Mouse (Mus musculus) heart, embryonic 16.5 days (tissue): Measurements from ENCODE around the gene Acta1. TPM values are rescaled to one million over a fixed set of nuclear protein-coding genes. Genes with fewer than 3 reads are reported as not detected.

Source experiments
- ATAC-seq: fragments of 200-750 bp; cut with Nextera tagmentation; replicated peaks from 2 replicates; pipeline ENCODE4 v1.8.0; 2017; ENCODE audit warnings: moderate number of reproducible peaks; ENCODE audit not compliant: insufficient read depth, low FRiP score; ENCODE audit errors: extremely low read depth
- H3K27ac ChIP-seq: fragments of 300-500 bp; sonication (generic); 2 replicates; pipeline ENCODE4 v1.5.1; 2014; ENCODE audit warnings: mild to moderate bottlenecking, low read length, control low read depth, moderate library complexity
- H3K27me3 ChIP-seq: fragments of 300-500 bp; sonication (generic); 2 replicates; pipeline ENCODE4 v1.6.1; 2014; ENCODE audit warnings: low read length, mixed read lengths; ENCODE audit not compliant: control insufficient read depth, insufficient read depth
- H3K36me3 ChIP-seq: fragments of 300-500 bp; sonication (generic); 2 replicates; pipeline ENCODE4 v1.6.1; 2014; ENCODE audit not compliant: control insufficient read depth, insufficient read depth
- H3K4me1 ChIP-seq: fragments of 300-500 bp; sonication (generic); 2 replicates; pipeline ENCODE4 v1.6.1; 2014; ENCODE audit warnings: low read length, mixed read lengths; ENCODE audit not compliant: control insufficient read depth, insufficient read depth
- H3K4me2 ChIP-seq: fragments of 300-500 bp; sonication (generic); 2 replicates; pipeline ENCODE4 v1.6.1; 2014; ENCODE audit warnings: low read depth, mild to moderate bottlenecking, control low read depth, low read length
- H3K4me3 ChIP-seq: fragments of 300-500 bp; sonication (generic); 2 replicates; pipeline ENCODE4 v1.5.1; 2014; ENCODE audit warnings: mild to moderate bottlenecking, control low read depth, low read length
- H3K9ac ChIP-seq: fragments of 300-500 bp; sonication (generic); 2 replicates; pipeline ENCODE4 v1.6.1; 2014; ENCODE audit warnings: low read length, control low read depth
- H3K9me3 ChIP-seq: fragments of 300-500 bp; sonication (generic); replicated peaks from 2 replicates; pipeline ENCODE4 v1.6.1; 2016; ENCODE audit warnings: low read length; ENCODE audit not compliant: control insufficient read depth
- WGBS: fragments of 180-500 bp; shearing (Covaris S2); extraction: QIAGEN DNeasy Blood & Tissue Kit; methylation state at CpG from one replicate; pipeline ENCODE4 v1.1.7; 2014; 5-methylcytosine and 5-hydroxymethylcytosine counted together
- polyA plus RNA-seq: library from polyadenylated mRNA; unstranded; fragments of >200 nt; fragmentation: Nextera tagmentation; extraction: Ambion mirVana; gene quantifications from 2 replicates; pipeline ENCODE4 v1.2.1, GENCODE M21; 2015

Gene Acta1
- polyA plus RNA-seq, 1 experiment from 2014 or later = 247 TPM

DNA sequence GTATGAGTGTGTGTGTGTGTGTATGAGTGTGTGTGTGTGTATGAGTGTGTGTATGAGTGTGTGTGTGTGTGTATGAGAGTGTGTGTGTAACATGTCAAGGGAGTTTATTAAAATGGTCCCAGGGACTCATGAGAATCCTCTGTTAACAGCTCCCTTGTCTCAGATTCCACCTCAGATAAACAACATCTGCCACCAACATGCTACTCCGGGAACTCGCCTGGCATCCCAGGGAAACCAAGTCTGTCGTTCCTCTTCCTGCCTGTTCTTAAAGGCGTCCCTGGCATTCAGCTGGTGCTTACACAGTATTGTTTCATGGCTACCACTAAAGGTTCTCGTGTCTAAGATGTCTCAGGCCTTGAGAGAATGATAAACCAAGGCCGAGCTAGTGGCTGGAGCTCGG is 50.2 kb downstream of the Acta1 start:
- Histone ChIP-seq H3K9ac (no peak overlapping the region), H3K4me2 (no peak overlapping the region), H3K36me3 (0 out of 2 replicates have a peak, but pooled peaks cover 5% of the 10 kb centered on the region), H3K4me1 (no peaks in the 10 kb centered on the region), H3K9me3 (no peaks in the 10 kb centered on the region), H3K4me3 (no peak overlapping the region), H3K27me3 (no peaks in the 10 kb centered on the region), H3K27ac (no peak overlapping the region)
- ATAC-seq = no peak
- WGBS = 77% methylated on average over 7 of the region's 7 CpGs

- Histone ChIP-seq H3K27me3 (no peaks in the 10 kb centered on the region), H3K4me3 (no peak overlapping the region), H3K36me3 (peaks cover 7% of the 10 kb centered on the region), H3K27ac (no peak overlapping the region), H3K4me2 (no peak overlapping the region), H3K9ac (no peak overlapping the region), H3K9me3 (no peaks in the 10 kb centered on the region), H3K4me1 (no peaks in the 10 kb centered on the region)
- no peak for ATAC-seq
- WGBS = 88% methylated on average over 12 of the region's 12 CpGs
Observed at GRCm38 (mm10) chr8:123842086-123842485, 52.5 kb downstream of the Acta1 start.

Other genes with a start within 250 kb of the Acta1 start
- gene Rhou, start 240.8 kb downstream of the Acta1 start, polyA plus RNA-seq = 4.2 and 5.3 TPM in 2 replicates
- 28.6 and 32.2 TPM in 2 replicates for gene Rab4a, start 88.8 kb downstream of the Acta1 start, polyA plus RNA-seq
- gene Ccsap, start 34.5 kb downstream of the Acta1 start, polyA plus RNA-seq = 2.3 and 2.7 TPM in 2 replicates
- 20.3 and 21.6 TPM in 2 replicates for gene Nup133, start 54.5 kb upstream of the Acta1 start, polyA plus RNA-seq
- gene Abcb10, start 88.4 kb upstream of the Acta1 start, polyA plus RNA-seq = 17.1 and 19.0 TPM in 2 replicates
- 25.4 and 27.9 TPM in 2 replicates for gene Taf5l, start 126.6 kb upstream of the Acta1 start, polyA plus RNA-seq
- 3.0 and 3.3 TPM in 2 replicates for gene Urb2, start 126.8 kb upstream of the Acta1 start, polyA plus RNA-seq